Mouse (Mus musculus): ENCODE data around the gene Akt1. TPM values are rescaled to one million over a fixed set of nuclear protein-coding genes. Genes with fewer than 3 reads are reported as not detected.

The Akt1 gene
- polyA plus RNA-seq, 1 experiment = 88.7 TPM

DNA sequence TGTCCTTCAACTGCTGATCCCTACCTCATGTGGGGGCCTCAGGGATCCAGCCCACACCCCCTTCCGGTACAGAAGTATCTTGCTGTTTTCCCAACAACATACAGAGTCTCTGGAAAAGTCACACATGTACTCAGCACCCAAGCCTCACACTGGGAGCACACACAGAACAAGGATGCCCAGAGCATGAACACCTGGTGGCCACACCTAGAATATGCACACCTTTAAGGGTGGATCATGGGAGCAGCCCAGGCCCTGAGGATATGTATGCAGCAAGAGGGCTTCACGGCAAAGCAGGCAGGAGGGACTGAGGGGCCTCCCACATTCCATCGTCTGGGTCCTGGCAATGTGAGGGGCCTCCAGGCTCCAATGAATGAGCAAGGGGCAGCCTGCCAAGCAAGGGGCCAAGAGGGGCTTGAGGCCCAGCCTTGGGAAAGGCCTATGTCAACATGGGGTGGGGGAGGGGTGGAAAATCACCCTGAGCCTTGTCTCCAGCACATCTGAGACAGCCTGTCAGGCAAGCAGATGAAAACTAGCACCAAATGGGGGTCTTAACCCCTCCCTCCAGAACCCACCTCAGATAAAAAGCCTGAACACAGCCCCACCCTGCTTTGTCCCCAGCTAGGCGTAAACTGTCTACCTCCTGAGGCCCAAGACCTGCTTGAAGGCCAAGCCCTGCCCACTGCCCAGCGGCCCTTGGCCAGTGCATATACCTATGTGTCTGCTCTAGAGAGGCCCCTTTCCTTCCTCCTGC lies 13.9 kb downstream of the Akt1 start:
- Histone ChIP-seq H3K27ac (ENCODE audit: insufficient read depth, low read depth, low read length) (no peak overlapping the region), H3K36me3 (ENCODE audit: control insufficient read depth, insufficient read depth, low read length) (peaks cover 57% of the 10 kb centered on the region), H3K27me3 (ENCODE audit: control insufficient read depth, insufficient read depth, low read length) (no peaks in the 10 kb centered on the region), H3K4me1 (ENCODE audit: control insufficient read depth, insufficient read depth, insufficient read length, low read length) (peaks cover 4% of the 10 kb centered on the region; the same call in 1 of the 2 replicates), H3K4me3 (ENCODE audit: low read depth, low read length) (no peak overlapping the region)
- 58% methylated on average over 5 of the region's 5 CpGs for WGBS
- TF ChIP-seq POLR2A (IDR thresholded peaks at IDR 0.05; ENCODE audit: low read depth, low read length) = no peak
- TF ChIP-seq CTCF (IDR thresholded peaks at IDR 0.05; ENCODE audit: extremely low read depth, insufficient read length, insufficient replicate concordance, low read depth, low read length) = no peak

DNA sequence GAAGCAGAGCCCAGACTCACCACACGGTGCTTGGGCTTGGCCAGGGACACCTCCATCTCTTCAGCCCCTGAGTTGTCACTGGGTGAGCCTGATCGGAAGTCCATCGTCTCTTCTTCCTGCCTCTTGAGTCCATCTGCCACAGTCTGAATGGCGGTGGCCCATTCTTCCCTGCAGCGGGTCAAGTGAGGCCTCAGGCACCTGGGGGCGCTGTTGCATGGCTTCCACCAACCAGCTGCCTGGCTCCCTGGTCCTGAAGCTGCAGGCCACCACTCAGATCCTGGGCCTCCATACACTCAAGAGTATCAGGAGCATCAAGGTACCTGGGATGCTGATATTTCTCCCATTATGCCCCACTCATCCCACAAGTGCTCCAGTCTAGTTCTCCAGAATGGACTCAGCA lies 15.6 kb downstream of the Akt1 start:
- Histone ChIP-seq H3K4me1 (ENCODE audit: control insufficient read depth, insufficient read depth, insufficient read length, low read length) (no peaks in the 10 kb centered on the region), H3K36me3 (ENCODE audit: control insufficient read depth, insufficient read depth, low read length) (peaks cover 67% of the 10 kb centered on the region), H3K27ac (ENCODE audit: insufficient read depth, low read depth, low read length) (no peak overlapping the region), H3K4me3 (ENCODE audit: low read depth, low read length) (no peak overlapping the region), H3K27me3 (ENCODE audit: control insufficient read depth, insufficient read depth, low read length) (no peaks in the 10 kb centered on the region)
- no peak for TF ChIP-seq POLR2A (IDR thresholded peaks at IDR 0.05; ENCODE audit: low read depth, low read length)
- peak; percentile 32; the same call in 1 of the 2 replicates for TF ChIP-seq CTCF (IDR thresholded peaks at IDR 0.05; ENCODE audit: extremely low read depth, insufficient read length, insufficient replicate concordance, low read depth, low read length)
- WGBS = 75% methylated on average over 6 of the region's 6 CpGs

DNA sequence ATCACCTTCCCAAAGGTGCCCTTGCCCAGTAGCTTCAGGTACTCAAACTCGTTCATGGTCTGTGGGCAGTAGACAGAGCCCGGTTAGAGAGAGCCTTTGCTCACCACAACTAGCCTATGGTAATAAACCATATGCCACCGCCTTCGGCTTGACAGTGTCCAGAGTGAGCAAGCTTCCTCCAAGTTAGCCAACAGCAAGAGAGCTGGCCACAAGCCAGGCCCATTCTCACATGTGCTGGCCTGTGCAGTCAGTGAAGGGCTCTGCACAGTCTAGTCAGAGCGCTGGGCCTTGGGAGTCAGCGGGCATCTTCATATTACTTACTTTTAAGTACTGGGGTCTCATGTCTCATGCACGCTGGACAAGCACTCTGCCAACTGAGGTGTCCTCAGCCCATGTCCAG lies 16.1 kb downstream of the Akt1 start:
- no peaks in the 10 kb centered on the region for H3K4me1 ChIP-seq (ENCODE audit: control insufficient read depth, insufficient read depth, insufficient read length, low read length)
- no peak overlapping the region for H3K27ac ChIP-seq (ENCODE audit: insufficient read depth, low read depth, low read length)
- 83% methylated on average over 7 of the region's 7 CpGs for WGBS
- no peak for TF ChIP-seq CTCF (IDR thresholded peaks at IDR 0.05; ENCODE audit: extremely low read depth, insufficient read length, insufficient replicate concordance, low read depth, low read length)
- no peak for TF ChIP-seq POLR2A (IDR thresholded peaks at IDR 0.05; ENCODE audit: low read depth, low read length)
- peaks cover 70% of the 10 kb centered on the region for H3K36me3 ChIP-seq (ENCODE audit: control insufficient read depth, insufficient read depth, low read length)
- no peak overlapping the region for H3K4me3 ChIP-seq (ENCODE audit: low read depth, low read length)
- H3K27me3 ChIP-seq (ENCODE audit: control insufficient read depth, insufficient read depth, low read length) = no peaks in the 10 kb centered on the region

DNA sequence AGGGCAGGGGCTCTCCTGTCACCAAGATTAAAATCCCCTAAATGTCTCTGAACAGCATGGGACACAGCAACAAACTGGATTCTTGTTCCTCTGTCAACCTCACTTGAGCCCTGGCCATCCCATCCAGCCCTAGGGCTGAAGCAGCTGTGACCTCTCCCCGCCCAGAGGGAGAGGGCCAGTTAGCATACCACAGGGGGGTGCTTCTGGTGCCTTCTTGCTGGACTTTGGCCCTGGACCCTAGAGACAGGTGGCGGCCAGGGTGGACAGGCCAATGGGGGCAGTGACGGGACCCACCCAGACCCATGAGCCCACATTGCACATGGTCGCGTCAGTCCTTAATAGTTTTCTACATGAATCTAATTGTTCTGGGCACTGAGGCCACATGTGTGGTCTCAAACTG lies 20.6 kb downstream of the Akt1 start:
- no peaks in the 10 kb centered on the region for H3K4me1 ChIP-seq (ENCODE audit: control insufficient read depth, insufficient read depth, insufficient read length, low read length)
- H3K27me3 ChIP-seq (ENCODE audit: control insufficient read depth, insufficient read depth, low read length) = no peaks in the 10 kb centered on the region
- WGBS = 95% methylated on average over 5 of the region's 5 CpGs
- no peak overlapping the region for H3K4me3 ChIP-seq (ENCODE audit: low read depth, low read length)
- TF ChIP-seq POLR2A (IDR thresholded peaks at IDR 0.05; ENCODE audit: low read depth, low read length) = no peak
- no peak for TF ChIP-seq CTCF (IDR thresholded peaks at IDR 0.05; ENCODE audit: extremely low read depth, insufficient read length, insufficient replicate concordance, low read depth, low read length)
- H3K36me3 ChIP-seq (ENCODE audit: control insufficient read depth, insufficient read depth, low read length) = peaks cover 47% of the 10 kb centered on the region
- H3K27ac ChIP-seq (ENCODE audit: insufficient read depth, low read depth, low read length) = no peak overlapping the region

DNA sequence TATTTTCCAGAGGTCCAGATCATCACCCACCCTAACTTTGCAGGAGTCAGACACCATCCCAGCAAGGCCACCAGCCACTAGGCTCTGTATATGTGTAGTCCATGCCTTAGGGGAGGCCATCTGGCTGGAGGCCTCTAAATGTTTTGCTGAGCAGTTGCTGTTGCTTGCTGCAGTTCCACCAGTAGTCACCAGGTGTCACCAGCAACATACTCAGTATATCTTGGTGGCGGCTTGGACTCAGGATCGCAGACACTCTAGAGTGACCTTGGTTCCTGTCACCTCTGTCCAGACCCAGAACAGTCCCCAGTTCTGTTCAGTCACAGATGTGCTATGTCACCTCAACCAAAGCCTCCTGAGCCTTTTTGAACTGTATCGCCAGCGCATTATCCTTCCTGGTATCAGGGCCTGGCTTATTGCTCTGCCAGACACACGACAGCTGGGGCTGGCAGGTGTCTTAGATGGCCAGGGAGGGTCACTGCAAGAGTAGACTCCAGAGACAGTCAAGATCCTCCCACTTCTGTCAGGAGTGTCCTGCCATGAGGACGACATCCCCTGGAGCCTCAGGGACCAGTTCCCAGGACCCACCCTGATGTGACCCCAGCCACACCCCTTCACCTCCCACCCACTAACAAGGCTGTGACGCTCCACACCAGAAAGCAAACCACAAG lies 21.4 kb downstream of the Akt1 start:
- H3K27ac ChIP-seq (ENCODE audit: insufficient read depth, low read depth, low read length) = no peak overlapping the region
- peaks cover 40% of the 10 kb centered on the region for H3K36me3 ChIP-seq (ENCODE audit: control insufficient read depth, insufficient read depth, low read length)
- no peak overlapping the region for H3K4me3 ChIP-seq (ENCODE audit: low read depth, low read length)
- H3K27me3 ChIP-seq (ENCODE audit: control insufficient read depth, insufficient read depth, low read length) = no peaks in the 10 kb centered on the region
- TF ChIP-seq POLR2A (IDR thresholded peaks at IDR 0.05; ENCODE audit: low read depth, low read length) (no peak), CTCF (IDR thresholded peaks at IDR 0.05; ENCODE audit: extremely low read depth, insufficient read length, insufficient replicate concordance, low read depth, low read length) (peak; percentile 80; the same call in 1 of the 2 replicates)
- H3K4me1 ChIP-seq (ENCODE audit: control insufficient read depth, insufficient read depth, insufficient read length, low read length) = no peaks in the 10 kb centered on the region
- 25% methylated on average over 7 of the region's 7 CpGs for WGBS

DNA sequence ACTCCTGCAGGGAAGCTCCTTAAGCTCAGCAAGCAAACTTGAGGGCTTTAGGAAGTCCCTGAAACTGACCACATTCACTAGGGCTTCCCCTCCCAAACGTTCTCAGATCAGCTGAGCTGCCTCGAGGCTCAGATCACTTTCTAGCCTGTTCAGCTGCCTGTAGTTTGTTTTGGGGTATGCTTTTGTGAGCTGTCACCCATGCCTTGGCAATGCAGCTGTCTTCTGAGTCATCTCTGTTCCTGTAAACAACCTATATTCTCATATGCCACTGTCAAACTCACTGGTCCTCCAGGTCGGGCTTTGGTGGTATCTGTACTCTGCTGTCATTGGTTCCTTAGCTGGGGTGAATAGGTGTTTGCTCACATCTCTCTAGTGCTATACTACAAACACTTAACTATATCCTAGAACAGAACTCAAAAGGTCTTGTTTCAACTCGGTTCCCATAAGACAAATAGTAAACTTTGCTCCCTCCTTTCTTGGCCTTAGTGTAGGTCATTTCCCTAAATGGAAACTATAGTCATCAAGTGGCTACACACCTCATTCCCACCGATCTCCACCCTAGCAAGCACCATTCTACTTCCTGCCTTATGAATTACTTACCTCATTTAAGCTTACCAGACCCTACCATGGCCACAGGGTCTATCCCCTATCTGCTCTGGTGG lies 22.8 kb downstream of the Akt1 start:
- Histone ChIP-seq H3K27ac (ENCODE audit: insufficient read depth, low read depth, low read length) (no peak overlapping the region), H3K27me3 (ENCODE audit: control insufficient read depth, insufficient read depth, low read length) (no peaks in the 10 kb centered on the region)

DNA sequence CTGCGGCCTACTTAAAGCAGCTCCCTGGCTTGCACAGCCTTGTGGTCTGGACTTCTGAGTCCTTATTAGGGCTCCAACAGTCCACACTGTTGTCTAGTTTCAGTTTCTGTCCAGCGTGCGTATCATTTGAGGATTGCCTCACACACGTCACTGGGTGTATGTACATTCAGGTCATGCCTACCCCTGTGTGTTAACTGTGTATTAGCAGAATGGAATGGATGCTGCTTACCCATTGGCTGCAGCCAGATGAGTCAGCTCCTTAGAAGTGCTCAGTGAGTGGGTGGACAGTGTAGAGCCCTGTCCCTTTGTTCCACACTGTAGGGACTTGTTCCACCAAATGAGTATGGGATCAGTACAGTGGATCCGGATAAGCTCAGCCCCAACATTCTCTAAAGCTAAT lies 26.6 kb downstream of the Akt1 start:
- WGBS = 78% methylated on average over 5 of the region's 5 CpGs
- H3K27ac ChIP-seq (ENCODE audit: insufficient read depth, low read depth, low read length) = no peak overlapping the region
- peaks cover 7% of the 10 kb centered on the region; the same call in 1 of the 2 replicates for H3K4me1 ChIP-seq (ENCODE audit: control insufficient read depth, insufficient read depth, insufficient read length, low read length)
- H3K36me3 ChIP-seq (ENCODE audit: control insufficient read depth, insufficient read depth, low read length) = no peaks in the 10 kb centered on the region
- H3K4me3 ChIP-seq (ENCODE audit: low read depth, low read length) = no peak overlapping the region
- no peak for TF ChIP-seq POLR2A (IDR thresholded peaks at IDR 0.05; ENCODE audit: low read depth, low read length)
- TF ChIP-seq CTCF (IDR thresholded peaks at IDR 0.05; ENCODE audit: extremely low read depth, insufficient read length, insufficient replicate concordance, low read depth, low read length) = no peak
- H3K27me3 ChIP-seq (ENCODE audit: control insufficient read depth, insufficient read depth, low read length) = no peaks in the 10 kb centered on the region

More for the DNA sequence above, 22.8 kb downstream of the Akt1 start:
- Histone ChIP-seq H3K4me1 (ENCODE audit: control insufficient read depth, insufficient read depth, insufficient read length, low read length) (0 out of 2 replicates have a peak, but pooled peaks cover 2% of the 10 kb centered on the region), H3K36me3 (ENCODE audit: control insufficient read depth, insufficient read depth, low read length) (peaks cover 26% of the 10 kb centered on the region), H3K4me3 (ENCODE audit: low read depth, low read length) (no peak overlapping the region)
- TF ChIP-seq POLR2A (IDR thresholded peaks at IDR 0.05; ENCODE audit: low read depth, low read length) = no peak
- no peak for TF ChIP-seq CTCF (IDR thresholded peaks at IDR 0.05; ENCODE audit: extremely low read depth, insufficient read length, insufficient replicate concordance, low read depth, low read length)
- WGBS = 57% methylated on average over 5 of the region's 5 CpGs
